7 mouse cellular contexts compared by ENCODE assay signal in the genomic region with DNA sequence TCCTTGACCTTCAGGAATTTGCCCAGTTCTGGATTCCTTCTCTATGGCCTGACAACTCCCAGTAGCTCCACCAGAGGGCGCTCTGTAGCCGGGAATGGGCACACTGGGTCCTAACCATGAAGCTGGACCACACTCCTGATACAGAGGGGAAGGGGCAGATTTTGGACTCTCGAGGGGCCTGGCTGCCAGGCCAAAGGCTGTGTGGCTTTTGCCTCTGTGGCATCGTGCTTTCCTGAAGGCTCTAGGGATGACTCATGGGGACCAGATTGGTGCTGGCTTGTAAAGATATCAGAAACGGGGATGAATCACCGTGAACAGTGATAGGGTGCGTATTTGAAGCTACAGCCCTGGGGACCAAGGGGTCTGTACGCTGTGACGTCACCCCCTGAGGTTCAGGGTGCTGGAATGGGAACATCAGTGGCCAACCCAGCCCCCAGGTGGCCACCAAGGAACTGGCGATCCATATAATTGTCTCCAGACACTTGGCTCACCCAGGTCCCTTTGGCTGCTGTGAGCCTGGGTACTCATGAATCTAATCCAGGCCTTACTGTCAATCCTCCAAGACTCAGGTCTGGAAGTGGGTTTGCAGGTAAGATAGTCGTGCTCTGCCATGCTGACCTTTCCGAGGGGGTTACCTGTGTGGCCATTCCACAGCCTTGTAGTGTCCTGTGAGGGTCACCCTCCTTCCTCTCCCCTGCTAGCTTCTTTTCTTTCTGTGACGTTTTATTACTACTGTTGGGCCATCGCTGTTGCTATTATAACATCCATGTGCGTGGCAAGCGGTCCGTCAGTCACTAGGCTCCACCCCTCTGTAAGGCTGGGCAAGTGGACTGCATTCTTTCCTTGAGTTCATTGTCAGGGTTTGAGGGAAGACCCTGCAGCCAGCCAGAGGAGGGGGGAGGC. TPM values are rescaled to one million over a fixed set of nuclear protein-coding genes. Genes with fewer than 3 reads are reported as not detected.
DNase-seq lines count a peak whose midpoint lies in the region; ATAC-seq and TF ChIP-seq lines count a peak whose summit lies in the region.

No protein-coding gene starts in this region.

- H3K9ac ChIP-seq in forebrain, embryonic 15.5 days (replicated peaks), result no peak overlapping the region
- H3K9ac ChIP-seq in midbrain, embryonic 16.5 days (ENCODE audit: low read depth, low read length), result no peak overlapping the region

- POLR2A ChIA-PET in Patski (lab: Charles Lee), result interaction anchor here (0.9 kb wide), 1 partner anchor 111 kb away, joined by 3 read pairs; no protein-coding TSS in a partner anchor

- in situ Hi-C loops in Patski (cut with MboI; ENCODE audit: low pct_unique_long_range_greater_than_20kb), result no loop called here

- H3K4me2 ChIP-seq in forebrain, embryonic 15.5 days (replicated peaks), result no peak overlapping the region
- no peak overlapping the region for H3K4me2 ChIP-seq in midbrain, embryonic 16.5 days (ENCODE audit: low read length)

- CTCF ChIA-PET in Patski (lab: Charles Lee), result interaction anchor here (0.7 to 2.3 kb wide), 11 partner anchors 11 to 272 kb away, joined by 3 to 17 read pairs (median 5); no protein-coding TSS in a partner anchor

- no peak for ATAC-seq in Patski
- ATAC-seq in cerebellum, adult (ENCODE audit: insufficient number of reproducible peaks, low FRiP score, low TSS enrichment), result peak; percentile 57; the same call in 1 of the 2 replicates
- ATAC-seq in forebrain, embryonic 15.5 days (replicated peaks), result peak; percentile 59
- ATAC-seq in hematopoietic stem cell, adult 5-6 weeks (replicated peaks in 1 of 2; ENCODE audit: insufficient read depth in 1 of 2, low FRiP score in 2 of 2, low TSS enrichment in 1 of 2, low read depth in 1 of 2, poor library complexity in 2 of 2, severe bottlenecking in 2 of 2), result peak; percentile 39 to 43; a peak in 1 of 4 replicates
- peak; percentile 17; the same call in 1 of the 2 replicates for ATAC-seq in midbrain, embryonic 16.5 days

- no peaks in the 10 kb centered on the region for H3K4me1 ChIP-seq in forebrain, embryonic 15.5 days
- no peaks in the 10 kb centered on the region for H3K4me1 ChIP-seq in midbrain, embryonic 16.5 days (ENCODE audit: control insufficient read depth, insufficient read depth, low read length)

- no peaks in the 10 kb centered on the region for H3K27me3 ChIP-seq in Patski
- no peaks in the 10 kb centered on the region for H3K27me3 ChIP-seq in forebrain, embryonic 15.5 days
- H3K27me3 ChIP-seq in midbrain, embryonic 16.5 days (ENCODE audit: control insufficient read depth, insufficient read depth, low read depth, low read length), result no peaks in the 10 kb centered on the region

- TF ChIP-seq CTCF in Patski (IDR thresholded peaks at IDR 0.05), result peak; percentile 94

- H3K27ac ChIP-seq in forebrain, embryonic 15.5 days (replicated peaks), result no peak overlapping the region
- no peak overlapping the region for H3K27ac ChIP-seq in midbrain, embryonic 16.5 days (ENCODE audit: low read length)

- WGBS in forebrain, embryonic 15.5 days, result 48% methylated on average over 17 of the region's 17 CpGs
- WGBS in midbrain, embryonic 16.5 days, result 60% methylated on average over 17 of the region's 17 CpGs

- H3K36me3 ChIP-seq in forebrain, embryonic 15.5 days, result no peaks in the 10 kb centered on the region
- no peaks in the 10 kb centered on the region for H3K36me3 ChIP-seq in midbrain, embryonic 16.5 days (ENCODE audit: control insufficient read depth, insufficient read depth, low read length)

- DNase-seq in Patski (ENCODE audit: low read depth, low spot score), result no peak
- peak; percentile 75 to 82 for DNase-seq in layer of hippocampus, postnatal 14 days (ENCODE audit: low spot score in 2 of 2)
- DNase-seq in spleen, postnatal 10 days (ENCODE audit: low spot score in 2 of 2), result peak; percentile 46 to 75

- H3K9me3 ChIP-seq in forebrain, embryonic 15.5 days, result no peaks in the 10 kb centered on the region
- H3K9me3 ChIP-seq in midbrain, embryonic 16.5 days (replicated peaks; ENCODE audit: control insufficient read depth, low read length, poor library complexity, severe bottlenecking), result no peaks in the 10 kb centered on the region

- no peak overlapping the region for H3K4me3 ChIP-seq in forebrain, embryonic 15.5 days
- H3K4me3 ChIP-seq in midbrain, embryonic 16.5 days (ENCODE audit: low read depth, low read length), result no peak overlapping the region

RNA-seq across cellular contexts. Expression of a gene that starts 17.0 kb away (rescaled TPM):
- polyA plus RNA-seq in Patski (2021), result 133 TPM
- 132 and 133 TPM in 2 replicates for polyA plus RNA-seq in forebrain, embryonic 15.5 days (2015; fragmentation: Nextera tagmentation; extraction: Ambion mirVana)
- not detected in 2 replicates for total RNA-seq in hematopoietic stem cell, adult 5-6 weeks (2017)
- total RNA-seq in layer of hippocampus, postnatal 14 days (2021), result 10 to 100 TPM; 33.8 to 34.8 TPM
- 22.6 and 25.3 TPM in 2 replicates for polyA plus RNA-seq in midbrain, embryonic 16.5 days (2015; fragmentation: Nextera tagmentation; extraction: Ambion mirVana)
